ENCODE assay signal across 11 mouse cellular contexts in the genomic region with DNA sequence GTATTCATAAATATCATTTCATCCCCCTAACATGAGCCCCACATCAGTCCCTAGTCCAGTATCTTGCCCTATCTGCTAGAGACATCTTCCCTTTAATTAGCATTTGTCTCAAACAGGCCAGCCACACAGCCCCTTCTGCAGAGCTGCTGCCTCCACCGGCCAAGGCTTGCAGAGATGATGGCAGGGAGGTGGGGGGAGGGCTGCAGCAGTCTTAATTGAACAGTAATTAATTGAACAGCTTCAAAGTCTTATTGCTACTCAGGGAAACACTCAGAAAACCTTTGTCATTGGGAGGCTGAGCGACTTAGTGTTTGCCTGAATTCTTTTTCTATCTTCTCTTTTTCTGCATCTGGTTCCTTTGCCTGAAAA. TPM values are rescaled to one million over a fixed set of nuclear protein-coding genes. Genes with fewer than 3 reads are reported as not detected.
A peak's percentile ranks its signal among the peaks of the same experiment; 100 is the strongest.
DNase-seq lines count a peak whose midpoint lies in the region; ATAC-seq and TF ChIP-seq lines count a peak whose summit lies in the region.
"Had no signal": no experiment of that assay in that cellular context is flagged by ENCODE, and none has a peak within 500 bp of the region (broad histone marks: within the 10 kb centered on the region; RNA-seq: fewer than 3 reads in every experiment).

No protein-coding gene starts in this region.

- H3K9me3 ChIP-seq in liver, embryonic 12.5 days (replicated peaks), result peaks cover 18% of the 10 kb centered on the region
- no peaks in the 10 kb centered on the region for H3K9me3 ChIP-seq in liver, postnatal 0 days (ENCODE audit: low read length)
- H3K9me3 ChIP-seq in forebrain, embryonic 11.5 days (ENCODE audit: control insufficient read depth, low read length), result no peaks in the 10 kb centered on the region; the same call in 1 of the 2 replicates
- H3K9me3 ChIP-seq in hindbrain, postnatal 0 days (ENCODE audit: low read length), result no peaks in the 10 kb centered on the region
- H3K9me3 ChIP-seq in midbrain, postnatal 0 days (ENCODE audit: low read length), result peaks cover 12% of the 10 kb centered on the region

- H3K27me3 ChIP-seq in liver, embryonic 12.5 days (replicated peaks), result peaks cover 32% of the 10 kb centered on the region
- H3K27me3 ChIP-seq in liver, postnatal 0 days (ENCODE audit: insufficient read depth, low read length), result peaks cover 12% of the 10 kb centered on the region
- peaks cover 12% of the 10 kb centered on the region for H3K27me3 ChIP-seq in forebrain, embryonic 11.5 days (ENCODE audit: control insufficient read depth, insufficient read depth, low read length)
- H3K27me3 ChIP-seq in hindbrain, postnatal 0 days (ENCODE audit: insufficient read depth, low read length), result peaks cover 12% of the 10 kb centered on the region; the same call in 1 of the 2 replicates
- H3K27me3 ChIP-seq in midbrain, postnatal 0 days (ENCODE audit: insufficient read depth, low read length), result peaks cover 4% of the 10 kb centered on the region

- no peak for TF ChIP-seq CTCF in liver, postnatal 0 days (IDR thresholded peaks at IDR 0.05; ENCODE audit: low read depth)
- TF ChIP-seq CTCF in hindbrain, postnatal 0 days (IDR thresholded peaks at IDR 0.05; ENCODE audit: low read depth), result peak; percentile 36; the same call in 1 of the 2 replicates
- peak; percentile 20; the same call in 1 of the 2 replicates for TF ChIP-seq CTCF in midbrain, postnatal 0 days (IDR thresholded peaks at IDR 0.05)

- H3K4me2 ChIP-seq in liver, embryonic 12.5 days, result peak overlapping the region; percentile 64
- no peak overlapping the region for H3K4me2 ChIP-seq in liver, postnatal 0 days (ENCODE audit: low read depth, low read length)
- peak overlapping the region; percentile 62; the same call in 1 of the 2 replicates for H3K4me2 ChIP-seq in forebrain, embryonic 11.5 days (ENCODE audit: low read depth, low read length, severe bottlenecking)
- H3K4me2 ChIP-seq in hindbrain, postnatal 0 days (ENCODE audit: low read depth, low read length), result peak overlapping the region; percentile 53
- H3K4me2 ChIP-seq in midbrain, postnatal 0 days (ENCODE audit: low read depth, low read length, poor library complexity, severe bottlenecking), result peak overlapping the region; percentile 54

- H3K27ac ChIP-seq in liver, embryonic 12.5 days, result no peak overlapping the region
- H3K27ac ChIP-seq in liver, postnatal 0 days (ENCODE audit: low read depth), result no peak overlapping the region
- no peak overlapping the region for H3K27ac ChIP-seq in forebrain, embryonic 11.5 days (ENCODE audit: low read depth, low read length)
- no peak overlapping the region for H3K27ac ChIP-seq in hindbrain, postnatal 0 days
- H3K27ac ChIP-seq in midbrain, postnatal 0 days (ENCODE audit: low read depth, low read length), result no peak overlapping the region; the same call in 1 of the 2 replicates

- no peak overlapping the region for H3K9ac ChIP-seq in liver, embryonic 12.5 days
- H3K9ac ChIP-seq in liver, postnatal 0 days (replicated peaks), result no peak overlapping the region
- no peak overlapping the region for H3K9ac ChIP-seq in forebrain, embryonic 11.5 days (ENCODE audit: low read length)
- no peak overlapping the region for H3K9ac ChIP-seq in hindbrain, postnatal 0 days (replicated peaks; ENCODE audit: low read length)
- H3K9ac ChIP-seq in midbrain, postnatal 0 days (replicated peaks; ENCODE audit: low read length, poor library complexity, severe bottlenecking), result 0 out of 2 replicates have a peak overlapping the region, but pooled peaks have one; percentile 30

- no peak for ATAC-seq in liver, embryonic 12.5 days
- ATAC-seq in liver, postnatal 0 days, result no peak
- no peak for ATAC-seq in forebrain, embryonic 11.5 days (replicated peaks; ENCODE audit: low FRiP score)
- ATAC-seq in hindbrain, postnatal 0 days, result no peak
- ATAC-seq in midbrain, postnatal 0 days (ENCODE audit: low FRiP score), result no peak

- H3K36me3 ChIP-seq in liver, embryonic 12.5 days, result peaks cover 59% of the 10 kb centered on the region
- peaks cover 3% of the 10 kb centered on the region for H3K36me3 ChIP-seq in liver, postnatal 0 days (replicated peaks; ENCODE audit: insufficient read depth, low read length)
- H3K36me3 ChIP-seq in forebrain, embryonic 11.5 days (ENCODE audit: control insufficient read depth, insufficient read depth, low read length), result no peaks in the 10 kb centered on the region; the same call in 1 of the 2 replicates
- no peaks in the 10 kb centered on the region for H3K36me3 ChIP-seq in hindbrain, postnatal 0 days (ENCODE audit: insufficient read depth, low read length)
- H3K36me3 ChIP-seq in midbrain, postnatal 0 days (ENCODE audit: insufficient read depth, low read length), result no peaks in the 10 kb centered on the region

- H3K4me3 ChIP-seq in liver, embryonic 12.5 days, result no peak overlapping the region
- no peak overlapping the region for H3K4me3 ChIP-seq in liver, postnatal 0 days (ENCODE audit: low read depth, low read length)
- H3K4me3 ChIP-seq in forebrain, embryonic 11.5 days (ENCODE audit: low read depth, low read length), result peak overlapping the region; percentile 9; the same call in 1 of the 2 replicates
- no peak overlapping the region; the same call in 1 of the 2 replicates for H3K4me3 ChIP-seq in hindbrain, postnatal 0 days (ENCODE audit: low read length)
- peak overlapping the region; percentile 28; the same call in 1 of the 2 replicates for H3K4me3 ChIP-seq in midbrain, postnatal 0 days (ENCODE audit: low read depth, low read length)

- peaks cover 38% of the 10 kb centered on the region for H3K4me1 ChIP-seq in liver, embryonic 12.5 days
- H3K4me1 ChIP-seq in liver, postnatal 0 days (ENCODE audit: insufficient read depth), result no peaks in the 10 kb centered on the region
- H3K4me1 ChIP-seq in forebrain, embryonic 11.5 days (replicated peaks; ENCODE audit: control insufficient read depth, insufficient read depth, low read length), result peaks cover 9% of the 10 kb centered on the region; the same call in 1 of the 2 replicates
- H3K4me1 ChIP-seq in hindbrain, postnatal 0 days (ENCODE audit: insufficient read depth, low read length), result no peaks in the 10 kb centered on the region
- no peaks in the 10 kb centered on the region; the same call in 1 of the 2 replicates for H3K4me1 ChIP-seq in midbrain, postnatal 0 days (ENCODE audit: insufficient read depth, low read length)

- DNase-seq in liver, postnatal 0 days, result no peak
- peak; percentile 54 for DNase-seq in forebrain, embryonic 11.5 days (ENCODE audit: low spot score)
- DNase-seq in hindbrain, postnatal 0 days (ENCODE audit: low spot score), result peak; percentile 44
- DNase-seq in midbrain, postnatal 0 days (ENCODE audit: low spot score), result peak; percentile 32
- DNase-seq in T-cell, adult 2 months (ENCODE audit: low spot score), result no peak
- DNase-seq in B cell, adult 2 months, result no peak
- no peak for DNase-seq in embryo, embryonic 10.5 days (ENCODE audit: low spot score)
- DNase-seq: adrenal gland, postnatal 36 days; gastrocnemius, postnatal 36 days; layer of hippocampus, adult 9-11 months had no signal

- 30% methylated on average over 2 of the region's 2 CpGs for WGBS in liver, embryonic 12.5 days (ENCODE audit: insufficient replicate concordance)
- 42% methylated on average over 2 of the region's 2 CpGs for WGBS in liver, postnatal 0 days (ENCODE audit: insufficient replicate concordance)
- WGBS in forebrain, embryonic 11.5 days, result 25% methylated on average over 2 of the region's 2 CpGs
- 37% methylated on average over 2 of the region's 2 CpGs for WGBS in hindbrain, postnatal 0 days
- 45% methylated on average over 2 of the region's 2 CpGs for WGBS in midbrain, postnatal 0 days

- TF ChIP-seq EP300 in liver, postnatal 0 days (IDR thresholded peaks at IDR 0.05; ENCODE audit: low read depth), result no peak

RNA-seq across cellular contexts. Expression of a gene that starts 7.5 kb away (rescaled TPM):
- polyA plus RNA-seq in liver, embryonic 12.5 days (2016; fragmentation: Nextera tagmentation; extraction: Ambion mirVana), result 565 and 587 TPM in 2 replicates
- polyA plus RNA-seq in liver, postnatal 0 days (2015; fragmentation: Nextera tagmentation; extraction: Ambion mirVana), result 332 and 343 TPM in 2 replicates
- 1,123 and 1,194 TPM in 2 replicates for polyA plus RNA-seq in forebrain, embryonic 11.5 days (2014; fragmentation: Nextera tagmentation; extraction: Ambion mirVana)
- 1,738 and 1,782 TPM in 2 replicates for total RNA-seq in hindbrain, postnatal 0 days (2014; rRNA removed)
- 1,873 and 1,902 TPM in 2 replicates for polyA plus RNA-seq in hindbrain, postnatal 0 days (2015; fragmentation: Nextera tagmentation; extraction: Ambion mirVana)
- total RNA-seq in midbrain, postnatal 0 days (2014; rRNA removed), result 1,613 and 1,637 TPM in 2 replicates
- polyA plus RNA-seq in midbrain, postnatal 0 days (2015; fragmentation: Nextera tagmentation; extraction: Ambion mirVana), result 1,739 and 1,834 TPM in 2 replicates

RNA-seq across cellular contexts. Expression of a gene that starts 54.9 kb away (rescaled TPM):
- polyA plus RNA-seq in liver, embryonic 12.5 days (2016; fragmentation: Nextera tagmentation; extraction: Ambion mirVana), result 23.2 and 33.5 TPM in 2 replicates
- polyA plus RNA-seq in liver, postnatal 0 days (2015; fragmentation: Nextera tagmentation; extraction: Ambion mirVana), result 1.3 and 2.9 TPM in 2 replicates
- polyA plus RNA-seq in forebrain, embryonic 11.5 days (2014; fragmentation: Nextera tagmentation; extraction: Ambion mirVana), result 6.5 and 7.3 TPM in 2 replicates
- not detected in 2 replicates for total RNA-seq in hindbrain, postnatal 0 days (2014; rRNA removed)
- polyA plus RNA-seq in hindbrain, postnatal 0 days (2015; fragmentation: Nextera tagmentation; extraction: Ambion mirVana), result 13.4 and 19.4 TPM in 2 replicates
- total RNA-seq in midbrain, postnatal 0 days (2014; rRNA removed), result not detected in 2 replicates
- 9.8 and 10.8 TPM in 2 replicates for polyA plus RNA-seq in midbrain, postnatal 0 days (2015; fragmentation: Nextera tagmentation; extraction: Ambion mirVana)

Comparison
In these comparisons a context has a peak if more than half of its experiments do, and no peak if none do; other contexts are left out.
1. H3K4me3 ChIP-seq: peak in forebrain, embryonic 11.5 days (single experiment) and midbrain, postnatal 0 days (single experiment); none in liver, embryonic 12.5 days (single experiment), liver, postnatal 0 days (single experiment) and hindbrain, postnatal 0 days (single experiment).
2. DNase-seq: peak in forebrain, embryonic 11.5 days (single experiment), hindbrain, postnatal 0 days (single experiment) and midbrain, postnatal 0 days (single experiment); none in liver, postnatal 0 days (single experiment), T-cell, adult 2 months (single experiment), B cell, adult 2 months (0 of 2) and embryo, embryonic 10.5 days (single experiment).